Mouse (Mus musculus): ENCODE results near the gene Nsmf.

Gene Nsmf

DNA sequence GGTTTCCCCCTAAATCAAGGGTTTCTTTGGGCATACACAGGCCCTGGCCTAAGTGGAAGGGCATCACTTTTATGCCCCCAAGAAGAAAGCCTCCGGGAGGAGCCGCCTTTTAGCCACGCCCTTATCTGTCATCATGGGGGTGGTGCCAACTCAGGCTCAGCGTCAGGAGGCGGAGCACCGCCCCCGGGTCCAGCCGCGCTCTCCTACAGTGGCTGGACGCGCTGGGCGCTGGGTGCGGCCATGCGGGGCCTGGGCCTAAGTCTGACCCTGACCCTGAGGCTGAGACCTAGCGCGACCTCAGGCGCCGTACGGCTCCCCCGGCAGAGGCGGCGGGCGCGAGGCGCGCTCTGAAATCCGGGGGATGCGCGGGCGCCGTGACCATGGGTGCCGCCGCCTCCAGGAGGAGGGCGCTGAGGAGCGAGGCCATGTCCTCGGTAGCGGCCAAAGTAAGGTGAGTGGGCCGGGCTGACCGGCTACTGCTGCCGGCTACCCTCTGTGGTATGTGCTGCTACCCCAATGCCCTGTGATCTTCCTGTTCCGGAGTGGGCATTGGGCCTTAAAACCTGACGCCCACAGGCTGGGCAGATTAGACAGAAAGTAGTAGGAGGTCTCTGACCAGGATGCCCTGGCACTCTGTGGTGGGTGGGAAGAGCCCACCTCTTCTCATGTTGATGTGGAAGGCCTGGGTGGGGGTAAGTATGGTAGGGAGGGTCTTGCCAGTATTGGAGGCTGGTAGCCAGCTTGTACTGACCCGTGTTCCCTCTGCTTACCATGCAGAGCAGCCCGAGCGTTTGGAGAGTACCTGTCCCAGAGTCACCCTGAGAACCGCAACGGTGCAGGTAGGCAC, at the start of gene Nsmf:
Gene Nsmf (plus strand): TSS at position 135 of the 847 bp plus-strand sequence.
- DNase-seq (ENCODE audit: low read depth, low spot score) = peak; percentile 82

GRCm38 (mm10) chr2:25006767-25007166, 47.4 kb upstream of the Nsmf start:
- DNase-seq (ENCODE audit: low read depth, low spot score) = no peak

- peak; percentile 13 for DNase-seq (ENCODE audit: low read depth, low spot score)
Measured at GRCm38 (mm10) chr2:25008250-25008649, 45.9 kb upstream of the Nsmf start.

GRCm38 (mm10) chr2:25022678-25023077, 31.5 kb upstream of the Nsmf start:
- no peak for DNase-seq (ENCODE audit: low read depth, low spot score)

- no peak for DNase-seq (ENCODE audit: low read depth, low spot score)
Measured at GRCm38 (mm10) chr2:25025109-25025508, 29.0 kb upstream of the Nsmf start.

DNA sequence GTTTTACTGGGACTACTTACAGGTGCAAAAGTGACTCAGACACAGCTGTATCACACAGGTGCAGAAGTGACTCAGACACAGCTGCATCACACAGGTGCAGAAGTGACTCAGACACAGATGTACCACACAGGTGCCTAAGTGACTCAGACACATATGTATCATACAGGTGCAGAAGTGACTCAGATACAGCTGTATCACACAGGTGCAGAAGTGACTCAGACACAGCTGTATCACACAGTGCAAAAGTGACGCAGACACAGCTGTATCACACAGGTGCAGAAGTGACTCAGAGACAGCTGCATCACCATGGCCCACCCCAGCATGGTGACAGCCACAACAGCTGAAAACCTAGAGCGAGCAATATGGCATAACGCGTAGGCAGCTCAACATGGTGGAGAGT, 19.2 kb upstream of the Nsmf start:
- no peak for DNase-seq (ENCODE audit: low read depth, low spot score)

DNA sequence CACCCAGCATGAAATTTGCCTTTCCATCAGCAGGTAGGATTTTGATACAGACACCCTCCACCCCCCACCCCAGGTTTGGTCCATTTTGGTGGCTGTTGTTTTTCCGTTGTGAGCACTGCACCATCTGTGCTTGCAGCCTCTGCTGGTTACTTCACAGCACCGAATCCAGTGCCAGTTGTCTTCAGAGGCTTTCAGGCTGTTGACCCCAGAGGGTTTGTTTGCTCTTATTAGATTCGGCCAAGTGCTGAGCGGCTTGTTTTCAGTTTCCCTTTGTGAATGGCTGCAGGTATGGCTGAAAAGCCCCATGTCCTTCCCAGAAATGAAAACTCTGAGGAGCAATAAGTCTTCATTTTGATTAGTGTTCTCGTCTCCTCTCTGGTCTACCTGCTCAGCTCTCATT, 14.1 kb upstream of the Nsmf start:
- DNase-seq (ENCODE audit: low read depth, low spot score) = no peak

GRCm38 (mm10) chr2:25050921-25051320, 3.2 kb upstream of the Nsmf start:
- DNase-seq (ENCODE audit: low read depth, low spot score) = no peak

DNA sequence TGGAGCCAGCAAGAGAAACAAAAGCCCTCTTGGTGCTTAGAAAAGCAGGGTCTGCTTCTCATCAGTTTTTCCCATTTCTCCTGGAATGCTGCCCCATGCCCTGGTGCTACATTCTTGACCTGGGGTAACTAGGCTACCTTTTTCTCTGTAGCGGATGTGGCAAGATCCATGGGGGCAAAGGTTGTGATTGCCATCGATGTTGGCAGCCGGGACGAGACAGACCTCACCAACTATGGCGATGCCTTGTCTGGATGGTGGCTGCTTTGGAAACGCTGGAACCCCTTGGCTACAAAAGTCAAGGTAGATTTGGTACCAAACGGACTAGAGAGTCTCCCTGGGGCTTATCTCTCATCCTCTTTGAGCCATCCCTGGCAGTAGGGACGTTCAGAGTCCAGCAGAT, 2.7 kb upstream of the Nsmf start:
- no peak for DNase-seq (ENCODE audit: low read depth, low spot score)

DNA sequence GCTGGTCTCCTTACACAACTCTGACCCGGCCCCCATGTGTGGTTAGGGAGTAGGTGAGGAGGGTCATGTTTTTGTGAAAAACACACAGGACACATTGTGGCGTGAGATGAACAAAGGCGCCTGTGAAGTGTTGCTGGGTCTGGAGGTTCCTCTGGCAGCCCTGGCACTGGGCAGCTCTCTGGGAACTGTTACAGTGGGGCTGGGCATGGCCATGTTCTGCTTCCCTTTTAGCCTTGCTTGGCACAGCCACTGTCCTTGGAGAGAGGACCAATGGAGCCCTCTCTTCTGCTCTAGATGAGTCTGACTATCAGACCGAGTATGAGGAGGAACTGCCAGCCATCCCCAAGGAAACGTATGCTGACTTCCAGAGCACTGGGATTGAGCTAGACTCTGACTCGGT, 1.1 kb upstream of the Nsmf start:
- no peak for DNase-seq (ENCODE audit: low read depth, low spot score)

DNA sequence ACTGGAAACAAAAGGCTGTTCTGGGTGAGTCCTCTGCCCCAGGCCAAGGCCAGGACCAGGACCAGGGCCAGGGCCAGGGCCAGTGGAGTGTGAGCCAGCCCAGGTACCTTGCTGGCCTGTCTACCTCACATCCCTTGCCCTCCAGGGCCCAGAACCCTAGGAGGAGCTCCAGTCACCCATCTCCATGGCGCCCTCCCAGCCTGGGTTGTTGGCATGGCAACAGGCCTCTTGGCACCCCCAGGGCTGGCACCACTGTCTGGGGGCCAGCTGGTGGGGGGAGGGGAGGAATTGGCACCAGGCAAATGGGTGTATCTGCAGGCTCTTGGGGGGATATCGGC, 882 bp downstream of the Nsmf start:
- peak; percentile 22 for DNase-seq (ENCODE audit: low read depth, low spot score)

DNA sequence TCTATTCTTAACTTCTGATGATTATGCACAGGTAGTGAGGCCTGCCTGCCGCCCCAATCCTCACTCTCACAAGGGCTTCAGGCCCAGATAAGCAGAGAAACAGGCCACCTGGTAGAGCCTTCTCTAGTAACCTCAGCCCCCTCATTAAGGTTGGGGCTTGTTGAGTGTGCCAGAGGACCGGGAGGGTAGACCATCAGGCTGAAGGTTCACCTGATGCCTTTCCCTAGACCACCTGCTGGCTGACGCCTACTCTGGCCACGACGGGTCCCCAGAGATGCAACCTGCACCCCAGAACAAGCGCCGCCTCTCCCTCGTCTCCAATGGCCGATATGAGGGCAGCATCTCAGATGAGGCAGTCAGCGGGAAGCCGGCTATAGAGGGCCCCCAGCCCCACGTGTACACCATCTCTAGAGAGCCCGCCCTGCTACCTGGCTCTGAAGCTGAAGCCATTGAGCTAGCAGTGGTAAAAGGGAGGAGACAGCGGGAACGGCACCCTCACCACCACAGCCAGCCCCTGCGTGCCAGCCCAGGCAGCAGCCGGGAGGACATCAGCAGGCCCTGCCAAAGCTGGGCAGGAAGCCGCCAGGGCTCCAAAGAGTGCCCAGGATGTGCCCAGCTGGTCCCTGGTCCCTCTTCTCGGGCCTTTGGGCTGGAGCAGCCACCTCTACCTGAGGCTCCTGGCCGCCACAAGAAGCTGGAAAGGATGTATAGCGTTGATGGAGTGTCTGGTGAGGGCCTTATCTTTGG, 1.4 kb downstream of the Nsmf start:
- no peak for DNase-seq (ENCODE audit: low read depth, low spot score)

DNA sequence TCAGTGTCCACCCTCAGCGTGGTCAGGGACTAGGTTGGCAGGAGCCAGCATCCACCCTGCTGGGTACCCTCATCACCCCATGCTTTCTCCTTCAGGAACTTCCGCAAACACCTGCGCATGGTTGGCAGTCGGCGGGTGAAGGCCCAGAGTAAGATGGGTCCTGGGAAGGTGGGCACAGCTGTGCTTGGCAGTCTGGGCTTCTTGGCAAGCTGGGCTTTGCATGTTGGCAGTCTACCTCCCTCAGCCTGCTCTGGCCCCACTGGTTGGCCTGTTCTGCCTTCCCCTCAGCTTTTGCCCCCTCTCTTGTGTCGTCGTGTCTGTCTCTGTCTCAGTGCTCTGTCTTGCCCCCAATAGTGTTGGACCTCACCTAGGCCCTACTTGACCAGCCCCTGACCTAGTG, 4.8 kb downstream of the Nsmf start:
- DNase-seq (ENCODE audit: low read depth, low spot score) = no peak

GRCm38 (mm10) chr2:25063523-25063922, 9.4 kb downstream of the Nsmf start:
- DNase-seq (ENCODE audit: low read depth, low spot score) = no peak

DNA sequence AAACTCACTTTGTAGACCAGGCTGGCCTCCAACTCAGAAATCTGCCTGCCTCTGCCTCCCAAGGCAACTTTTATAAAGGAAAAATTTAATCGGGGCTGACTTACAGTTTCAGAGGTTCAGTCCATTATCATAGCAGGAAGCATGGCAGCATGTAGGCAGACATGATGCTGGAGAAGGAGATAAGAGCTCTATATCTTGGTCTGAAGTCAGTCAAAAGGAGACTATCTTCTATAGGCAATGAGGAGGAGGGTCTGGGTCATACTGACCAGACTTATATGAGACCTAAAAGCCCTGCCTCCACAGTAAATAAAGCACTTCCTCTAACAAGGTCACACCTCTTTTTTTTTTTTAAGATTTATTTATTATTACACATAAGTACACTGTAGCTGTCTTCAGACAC, 10.1 kb downstream of the Nsmf start:
- DNase-seq (ENCODE audit: low read depth, low spot score) = no peak

DNA sequence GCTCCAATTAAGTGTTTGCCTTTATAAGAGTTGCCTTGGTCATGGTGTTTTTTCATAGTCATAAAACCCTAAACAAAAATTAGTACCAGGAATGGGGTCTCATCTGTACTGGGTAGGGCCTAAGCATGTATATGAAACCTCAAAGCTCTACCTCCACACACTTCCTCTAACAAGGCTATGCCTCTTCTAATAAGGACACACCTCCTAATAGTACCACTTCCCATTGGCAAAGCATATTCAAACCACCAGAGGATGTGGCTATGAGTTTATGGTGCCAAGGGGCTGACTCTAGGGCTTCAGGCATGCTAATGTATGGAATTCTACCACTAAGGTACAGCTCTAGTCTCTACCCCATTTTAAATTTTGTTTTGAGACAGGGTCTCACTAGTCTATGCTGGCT, 11.4 kb downstream of the Nsmf start:
- no peak for DNase-seq (ENCODE audit: low read depth, low spot score)

- DNase-seq (ENCODE audit: low read depth, low spot score) = no peak
Measured at GRCm38 (mm10) chr2:25066552-25066951, 12.4 kb downstream of the Nsmf start.

- DNase-seq (ENCODE audit: low read depth, low spot score) = no peak
Measured at GRCm38 (mm10) chr2:25069537-25069936, 15.4 kb downstream of the Nsmf start.

DNA sequence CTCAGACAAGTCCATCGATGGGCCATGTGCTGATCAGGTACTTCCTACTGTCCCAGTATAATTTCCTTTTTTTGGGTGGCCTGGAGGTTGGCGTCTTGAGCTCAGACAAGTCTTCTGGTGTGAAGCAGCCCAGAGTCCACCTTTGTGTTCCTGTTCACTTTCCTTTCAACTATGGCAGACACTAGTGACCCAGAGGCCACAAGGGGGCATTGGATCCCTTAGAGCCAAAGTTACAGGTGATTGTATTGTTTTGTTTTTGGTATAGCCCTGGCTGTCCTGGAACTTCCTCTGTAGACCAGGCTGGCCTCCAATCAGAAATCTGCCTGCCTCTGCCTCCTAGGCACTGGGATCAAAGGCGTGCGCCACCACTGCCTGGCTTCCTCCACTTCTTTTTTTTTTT, 18.2 kb downstream of the Nsmf start:
- DNase-seq (ENCODE audit: low read depth, low spot score) = no peak

DNA sequence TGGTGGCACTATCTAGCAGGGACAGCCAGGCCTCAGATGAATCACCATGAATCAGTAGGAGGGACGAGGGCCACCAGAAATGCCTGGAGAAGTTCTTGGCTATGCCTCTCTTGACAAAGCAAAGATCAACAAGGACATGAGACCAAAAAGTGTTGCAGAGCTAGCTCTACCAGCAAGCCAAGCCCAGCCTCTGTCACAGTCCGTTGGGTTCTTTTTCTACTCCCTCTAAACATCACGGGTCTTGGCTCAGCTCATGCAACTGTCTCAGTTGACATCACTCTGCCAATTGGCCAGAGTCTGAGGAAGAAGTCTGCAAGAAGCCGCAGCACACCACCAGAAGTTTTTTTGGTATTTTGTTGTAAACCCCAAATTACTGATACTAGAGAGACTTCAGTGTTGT, 21.4 kb downstream of the Nsmf start:
- no peak for DNase-seq (ENCODE audit: low read depth, low spot score)

DNA sequence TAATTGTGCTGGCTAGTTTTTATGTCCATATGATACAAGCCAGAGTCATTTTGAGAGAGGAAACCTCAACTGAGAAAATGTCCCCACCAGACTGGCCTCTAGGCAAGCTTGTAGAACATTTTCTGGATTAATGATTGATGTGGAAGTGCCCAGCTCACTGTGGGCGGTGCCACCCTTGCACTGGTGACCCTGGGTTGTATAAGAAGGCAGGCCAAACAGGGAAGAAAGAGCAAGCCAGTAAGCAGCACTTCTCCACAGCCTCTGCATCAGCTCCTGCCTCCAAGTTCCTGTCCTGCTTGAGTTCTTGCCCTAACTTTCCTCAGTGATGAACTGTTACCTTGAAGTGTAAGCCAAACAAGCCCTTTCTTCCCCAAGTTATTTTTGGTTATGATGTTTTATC, 24.8 kb downstream of the Nsmf start:
- DNase-seq (ENCODE audit: low read depth, low spot score) = no peak

- no peak for DNase-seq (ENCODE audit: low read depth, low spot score)
Measured at GRCm38 (mm10) chr2:25080076-25080475, 25.9 kb downstream of the Nsmf start, which contains the start of gene Entpd8. Entpd8 (plus strand) TSS chr2:25080304.

- DNase-seq (ENCODE audit: low read depth, low spot score) = no peak
Measured at GRCm38 (mm10) chr2:25083697-25084096, 29.5 kb downstream of the Nsmf start.

Data from CD4-positive helper T cell, adult 2 months (primary cell).